Mouse (Mus musculus) forebrain, embryonic 11.5 days (tissue): ENCODE measurements around the gene Ilkap. TPM values are rescaled to one million over a fixed set of nuclear protein-coding genes. Genes with fewer than 3 reads are reported as not detected.

Experiments used
- ATAC-seq: fragments of 200-750 bp; cut with Nextera tagmentation; replicated peaks from 2 replicates; pipeline ENCODE4 v1.8.0; 2017; ENCODE audit warnings: moderate TSS enrichment; ENCODE audit not compliant: low FRiP score
- DNase-seq: peaks from one replicate; pipeline ENCODE4 v3.0.0-alpha.2; 2017; ENCODE audit warnings: low spot score
- H3K27ac ChIP-seq: fragments of 300-500 bp; sonication (generic); 2 replicates; pipeline ENCODE4 v1.5.1; 2014; ENCODE audit warnings: low read depth, low read length
- H3K27me3 ChIP-seq: fragments of 300-500 bp; sonication (generic); 2 replicates; pipeline ENCODE4 v1.6.1; 2014; ENCODE audit warnings: mild to moderate bottlenecking, low read length, mixed read lengths; ENCODE audit not compliant: control insufficient read depth, insufficient read depth
- H3K36me3 ChIP-seq: fragments of 300-500 bp; sonication (generic); 2 replicates; pipeline ENCODE4 v1.6.1; 2014; ENCODE audit warnings: mild to moderate bottlenecking, low read length, moderate library complexity, mixed read lengths; ENCODE audit not compliant: control insufficient read depth, insufficient read depth
- H3K4me1 ChIP-seq: fragments of 300-500 bp; sonication (generic); replicated peaks from 2 replicates; pipeline ENCODE4 v1.6.1; 2014; ENCODE audit warnings: low read length, mixed read lengths; ENCODE audit not compliant: control insufficient read depth, insufficient read depth
- H3K4me2 ChIP-seq: fragments of 300-500 bp; sonication (generic); 2 replicates; pipeline ENCODE4 v1.6.1; 2014; ENCODE audit warnings: low read depth, mild to moderate bottlenecking, low read length, moderate library complexity, mixed read lengths; ENCODE audit not compliant: severe bottlenecking
- H3K4me3 ChIP-seq: fragments of 300-500 bp; sonication (generic); 2 replicates; pipeline ENCODE4 v1.5.1; 2014; ENCODE audit warnings: low read depth, low read length
- H3K9ac ChIP-seq: fragments of 300-500 bp; sonication (generic); 2 replicates; pipeline ENCODE4 v1.6.1; 2014; ENCODE audit warnings: low read length
- H3K9me3 ChIP-seq: fragments of 300-500 bp; sonication (generic); 2 replicates; pipeline ENCODE4 v1.6.1; 2016; ENCODE audit warnings: low read length, mixed read lengths; ENCODE audit not compliant: control insufficient read depth
- WGBS: fragments of 180-500 bp; shearing (Covaris S2); extraction: QIAGEN DNeasy Blood & Tissue Kit; methylation state at CpG from one replicate; pipeline ENCODE4 v1.1.7; 2014; 5-methylcytosine and 5-hydroxymethylcytosine counted together
- polyA plus RNA-seq: library from polyadenylated mRNA; unstranded; fragments of >200 nt; fragmentation: Nextera tagmentation; extraction: Ambion mirVana; gene quantifications from 2 replicates; pipeline ENCODE4 v1.2.1, GENCODE M21; 2014

The Ilkap gene
- polyA plus RNA-seq, 1 experiment from 2014 or later, result 161 TPM

- Histone ChIP-seq H3K4me1 (no peaks in the 10 kb centered on the region), H3K27ac (no peak overlapping the region), H3K27me3 (no peaks in the 10 kb centered on the region), H3K36me3 (no peaks in the 10 kb centered on the region), H3K9ac (no peak overlapping the region), H3K9me3 (no peaks in the 10 kb centered on the region), H3K4me3 (no peak overlapping the region), H3K4me2 (no peak overlapping the region)
- 58% methylated on average over 4 of the region's 4 CpGs for WGBS
- DNase-seq, result no peak
- no peak for ATAC-seq
Measured at GRCm38 (mm10) chr1:91332102-91332501, 66.5 kb downstream of the Ilkap start.

DNA sequence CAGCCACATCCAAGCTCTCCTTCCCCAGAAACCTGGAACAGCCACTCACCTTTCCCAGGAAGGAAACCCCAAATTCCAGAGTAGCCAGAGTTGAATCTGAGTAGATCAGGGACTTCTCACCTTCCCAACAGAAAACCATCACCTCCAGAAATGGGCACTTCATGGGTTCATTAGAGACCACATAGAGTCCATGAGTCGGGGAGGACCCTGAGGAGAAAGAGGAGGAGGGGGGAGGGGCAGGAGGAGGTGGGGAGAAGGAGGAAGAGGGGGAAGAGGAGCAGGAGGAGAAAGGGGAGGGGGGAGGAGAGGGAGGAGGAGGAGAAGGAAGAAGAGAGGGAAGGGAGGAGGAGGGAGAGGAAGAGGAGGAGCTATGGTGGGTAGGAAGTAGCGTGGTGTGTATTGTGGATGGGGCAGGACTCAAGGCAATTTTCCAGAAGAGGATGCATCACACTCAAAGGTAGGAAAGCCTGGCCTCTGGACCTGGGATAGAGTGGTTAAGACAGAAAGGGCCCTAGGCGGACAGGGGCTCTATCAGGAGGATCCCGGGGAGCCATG is 73.0 kb downstream of the Ilkap start:
- Histone ChIP-seq H3K27me3 (no peaks in the 10 kb centered on the region), H3K36me3 (no peaks in the 10 kb centered on the region), H3K9me3 (no peaks in the 10 kb centered on the region), H3K4me2 (no peak overlapping the region), H3K4me3 (no peak overlapping the region), H3K4me1 (no peaks in the 10 kb centered on the region), H3K9ac (no peak overlapping the region), H3K27ac (no peak overlapping the region)
- 85% methylated on average over 4 of the region's 4 CpGs for WGBS
- DNase-seq (no peak), ATAC-seq (no peak)

DNA sequence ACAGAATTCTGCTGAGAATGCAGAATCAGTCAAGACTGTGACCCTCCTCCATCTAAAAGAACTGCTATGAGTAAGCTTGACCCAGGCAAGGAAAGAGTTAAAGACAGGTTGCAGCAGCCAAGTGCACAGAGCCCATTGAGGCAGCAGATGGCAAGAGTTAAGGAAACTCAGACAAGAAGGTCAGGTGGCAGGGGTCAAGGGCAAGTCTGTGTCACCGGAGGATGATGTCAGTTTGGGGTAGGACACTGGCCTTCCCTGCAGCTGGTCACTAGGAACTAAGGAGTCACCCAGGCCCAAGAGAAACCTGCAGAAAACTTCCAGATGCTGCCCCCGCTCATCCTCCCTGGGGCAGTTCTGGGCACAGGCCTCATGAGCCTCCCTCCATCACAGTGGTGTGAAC is 74.0 kb downstream of the Ilkap start:
- H3K27me3 ChIP-seq, result no peaks in the 10 kb centered on the region
- H3K4me3 ChIP-seq, result no peak overlapping the region
- ATAC-seq, result no peak
- no peaks in the 10 kb centered on the region for H3K9me3 ChIP-seq
- no peak overlapping the region for H3K9ac ChIP-seq
- H3K4me2 ChIP-seq, result no peak overlapping the region
- no peaks in the 10 kb centered on the region for H3K36me3 ChIP-seq
- H3K27ac ChIP-seq, result no peak overlapping the region
- H3K4me1 ChIP-seq, result no peaks in the 10 kb centered on the region
- 79% methylated on average over 2 of the region's 2 CpGs for WGBS
- DNase-seq, result no peak

Other genes with a start within 250 kb of the Ilkap start
- 0.12 and 0.41 TPM in 2 replicates for gene Ramp1, start 219.0 kb downstream of the Ilkap start, polyA plus RNA-seq
- gene Ube2f, start 148.5 kb downstream of the Ilkap start, polyA plus RNA-seq, result 78.9 and 84.7 TPM in 2 replicates
- 14.2 and 17.0 TPM in 2 replicates for gene Scly, start 100.5 kb downstream of the Ilkap start, polyA plus RNA-seq
- gene Espnl, start 76.7 kb downstream of the Ilkap start, polyA plus RNA-seq, result 0.04 and 0.08 TPM in 2 replicates
- not detected in 2 replicates for gene Klhl30, start 47.8 kb downstream of the Ilkap start, polyA plus RNA-seq
- gene Erfe, start 32.4 kb downstream of the Ilkap start, polyA plus RNA-seq, result 0.91 and 2.0 TPM in 2 replicates
- 258 and 260 TPM in 2 replicates for gene Hes6, start 15.2 kb upstream of the Ilkap start, polyA plus RNA-seq
- 2.7 and 3.6 TPM in 2 replicates for gene Per2, start 60.5 kb upstream of the Ilkap start, polyA plus RNA-seq
- gene Traf3ip1, start 95.8 kb upstream of the Ilkap start, polyA plus RNA-seq, result 9.1 and 10.3 TPM in 2 replicates
- 11.9 and 12.7 TPM in 2 replicates for gene Asb1, start 141.7 kb upstream of the Ilkap start, polyA plus RNA-seq